Mouse (Mus musculus) right cerebral cortex, postnatal 36 days (tissue): ENCODE measurements around the gene H2afx.
"Not testable (repeated sequence)": the region's sequence is repeated elsewhere in the genome, so short reads cannot be mapped to it uniquely, and the experiment has no call there.

ENCODE experiments used
- DNase-seq, 2 experiments: peaks; one replicate each; pipeline ENCODE4 v3.0.0; 2022; ENCODE audit warnings: low spot score in 2 of 2, mixed read lengths in 1 of 2

H2afx gene

GRCm38 (mm10) chr9:44337436-44338169 is 3.1 kb downstream of the H2afx start:
- no peak for DNase-seq

DNA sequence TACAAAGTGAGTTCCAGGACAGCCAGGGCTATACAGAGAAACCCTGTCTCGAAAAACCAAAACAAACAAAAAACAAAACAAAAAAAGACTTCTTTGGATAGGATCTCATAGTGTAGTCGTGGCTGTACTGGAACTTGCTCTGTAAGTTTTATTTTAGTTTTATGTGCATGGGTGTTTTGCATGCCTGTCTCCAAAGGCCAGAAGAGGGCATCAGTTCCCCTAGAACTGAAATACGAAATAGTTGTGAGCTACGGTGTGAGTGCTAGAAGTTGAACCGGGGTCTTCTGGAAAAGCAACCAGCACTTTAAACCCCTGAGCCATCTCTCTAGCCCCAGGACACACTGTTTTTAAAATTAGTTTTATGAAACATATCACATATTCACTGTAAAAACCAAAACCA is 4.1 kb downstream of the H2afx start:
- DNase-seq = no peak

DNA sequence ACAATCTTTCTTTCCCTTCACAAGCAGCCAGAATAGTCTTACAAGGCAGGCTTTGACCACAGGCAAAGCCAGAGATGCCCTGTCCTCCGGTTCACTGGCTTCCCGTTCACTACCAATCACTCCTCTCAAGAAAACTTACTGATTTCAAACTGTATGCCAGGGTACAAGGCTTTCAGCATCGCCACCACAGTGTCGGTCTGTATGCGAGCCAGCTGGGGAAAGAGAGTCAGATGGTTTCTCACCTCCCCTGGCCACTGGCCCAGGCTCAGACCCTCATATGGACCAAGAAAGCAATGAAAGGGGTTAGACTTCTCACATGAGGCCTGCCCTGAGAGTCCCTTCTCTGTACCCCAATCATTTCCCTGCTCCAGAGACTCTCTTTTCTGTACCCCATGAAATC is 7.0 kb downstream of the H2afx start:
- DNase-seq = no peak

- no peak for DNase-seq
Observed at GRCm38 (mm10) chr9:44342173-44342572, 7.7 kb downstream of the H2afx start.

DNA sequence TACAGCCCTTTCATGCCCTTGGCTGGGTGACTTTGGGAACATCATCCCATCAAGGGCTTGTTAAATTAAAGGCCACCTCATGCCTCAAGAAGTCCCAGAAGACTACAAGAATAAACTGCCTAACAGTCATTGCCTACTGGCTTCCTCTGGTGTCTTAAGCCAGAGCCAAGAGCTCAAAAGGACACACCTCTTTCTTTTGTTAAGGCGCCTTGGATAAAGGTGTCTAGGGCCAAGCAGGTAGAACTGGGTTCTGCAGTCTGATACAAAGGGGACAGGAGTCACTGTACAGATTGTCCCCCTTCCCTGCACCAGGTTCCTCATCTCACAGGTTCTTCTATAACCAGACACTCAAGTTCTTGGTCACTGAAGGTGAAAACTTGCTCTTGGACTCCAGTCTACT is 8.1 kb downstream of the H2afx start:
- no peak for DNase-seq

DNA sequence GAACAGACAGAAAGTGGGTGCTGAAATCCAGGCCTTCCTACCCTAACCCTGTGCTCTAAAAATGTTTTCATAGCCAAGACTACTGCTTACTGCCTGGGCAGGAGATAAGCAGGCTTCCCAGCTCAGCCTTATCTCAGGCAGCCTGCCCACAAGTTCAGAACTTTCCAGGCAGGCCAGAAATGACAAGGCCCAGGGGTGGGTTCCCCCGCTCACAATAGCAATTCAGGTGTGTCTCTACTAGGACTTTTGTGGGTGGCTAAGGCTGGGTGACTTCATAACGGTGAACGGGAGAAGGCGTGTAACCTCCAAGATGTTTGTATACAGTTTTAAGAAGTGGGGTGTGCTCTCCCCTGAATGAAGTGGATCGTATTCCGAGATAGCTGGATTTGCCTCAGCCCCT is 8.8 kb downstream of the H2afx start:
- no peak for DNase-seq

GRCm38 (mm10) chr9:44343781-44344421 is 9.4 kb downstream of the H2afx start, which contains the start of gene Hmbs:
Gene Hmbs, minus strand, starts transcription at chr9:44344228.
- DNase-seq = peak; percentile 86 to 88

- DNase-seq = no peak
Observed at GRCm38 (mm10) chr9:44345570-44346433, 11.3 kb downstream of the H2afx start.

GRCm38 (mm10) chr9:44347166-44347565 is 12.7 kb downstream of the H2afx start:
- DNase-seq = no peak

- DNase-seq = no peak
Observed at GRCm38 (mm10) chr9:44347621-44348020, 13.1 kb downstream of the H2afx start.

- DNase-seq = no peak
Observed at GRCm38 (mm10) chr9:44348546-44348945, 14.1 kb downstream of the H2afx start.

DNA sequence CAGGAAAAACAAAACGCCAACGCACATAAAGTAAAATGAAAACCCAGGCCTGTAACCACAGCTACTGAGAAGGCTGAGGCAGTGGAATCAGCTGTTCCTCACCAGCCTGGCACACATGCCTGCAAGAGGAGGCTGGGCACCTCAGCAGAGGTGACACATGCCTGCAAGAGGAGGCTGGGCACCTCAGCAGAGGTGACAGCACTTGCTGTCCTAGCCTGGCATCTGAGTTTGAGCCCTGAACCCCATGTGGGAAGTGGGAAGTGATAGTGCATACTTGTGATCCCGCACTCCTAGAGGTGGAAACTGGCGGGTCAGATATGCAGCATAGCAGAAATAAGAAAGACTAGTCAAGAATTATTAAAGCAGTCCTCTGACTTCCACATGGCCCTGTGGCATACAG is 16.9 kb downstream of the H2afx start:
- DNase-seq = no peak

GRCm38 (mm10) chr9:44352337-44352736 is 17.8 kb downstream of the H2afx start:
- DNase-seq = no peak

DNA sequence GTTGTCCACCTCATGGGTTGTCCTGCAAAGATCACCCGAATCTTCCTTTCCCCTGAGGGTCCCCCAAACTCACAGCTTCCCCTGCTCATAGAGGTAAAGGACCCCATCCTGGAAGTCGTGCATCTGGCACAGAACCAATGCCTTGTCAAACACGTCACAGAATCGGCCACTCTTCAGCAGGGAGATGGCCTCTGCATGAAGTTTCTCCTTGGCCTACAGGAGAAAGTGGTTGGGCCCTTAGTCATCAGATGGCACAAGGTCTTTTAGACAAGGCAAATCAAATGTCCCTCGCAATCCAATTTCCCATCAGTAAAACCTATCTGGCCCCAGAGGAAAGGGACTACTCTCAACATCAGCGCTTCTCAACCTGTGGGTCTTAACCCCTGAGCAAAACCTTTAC is 18.6 kb downstream of the H2afx start:
- no peak for DNase-seq

DNA sequence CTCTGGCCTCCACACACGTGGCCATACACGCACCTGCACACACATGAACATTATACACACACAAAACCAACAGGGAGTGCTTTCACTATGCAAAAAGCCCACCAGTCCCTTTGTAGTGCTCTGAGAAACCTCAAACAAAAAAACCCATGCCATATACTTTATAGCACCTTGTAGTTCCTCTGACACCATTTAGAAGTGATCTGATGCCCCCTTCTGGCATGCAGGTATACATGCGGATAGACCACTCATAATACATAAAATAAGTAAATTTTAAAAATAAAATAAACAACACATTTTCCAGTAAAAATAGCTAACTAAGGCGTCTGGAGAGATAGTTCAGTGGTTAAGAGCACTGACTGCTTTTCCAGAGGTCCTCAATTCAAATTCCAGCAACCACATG is 22.7 kb downstream of the H2afx start:
- no peak for DNase-seq

DNA sequence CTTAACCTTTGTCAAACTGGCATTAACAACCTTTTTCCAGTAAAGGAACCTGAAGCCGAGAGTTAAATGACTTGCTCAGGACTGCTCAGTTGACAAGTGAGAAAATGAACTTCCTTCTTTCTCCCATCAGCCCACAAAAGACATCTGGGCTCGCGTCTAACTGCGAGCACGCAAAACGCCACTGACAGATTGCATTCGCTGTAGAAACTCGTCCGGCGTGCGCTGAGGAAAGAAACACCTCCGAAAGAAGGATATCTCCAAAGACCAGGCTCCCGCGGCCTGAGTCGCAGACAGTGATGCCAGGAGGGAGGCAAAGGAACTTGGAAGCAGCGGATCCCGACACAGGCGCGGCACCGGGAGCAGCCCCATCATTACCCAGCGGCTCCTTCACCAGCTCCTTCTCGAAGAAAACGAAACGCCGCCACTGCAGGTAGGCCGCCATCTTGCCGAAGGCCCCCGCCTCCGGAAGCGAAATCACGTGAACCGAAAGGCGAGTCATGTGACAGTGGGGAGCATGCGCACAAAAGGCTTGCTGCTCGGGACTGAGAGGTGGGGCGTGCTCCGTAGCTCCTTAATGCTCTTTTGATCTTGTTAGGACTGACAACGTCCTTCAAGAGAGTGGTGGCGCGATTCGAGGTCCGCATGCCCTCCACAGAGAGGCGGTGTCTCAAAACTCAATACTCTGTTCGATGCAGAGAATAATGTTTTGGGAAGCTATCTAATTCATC is 26.9 kb downstream of the H2afx start, which contains the start of gene Vps11:
Vps11 (minus strand) TSS at position 481 of the 728 bp plus-strand sequence.
- DNase-seq = peak; percentile 89 to 90

DNA sequence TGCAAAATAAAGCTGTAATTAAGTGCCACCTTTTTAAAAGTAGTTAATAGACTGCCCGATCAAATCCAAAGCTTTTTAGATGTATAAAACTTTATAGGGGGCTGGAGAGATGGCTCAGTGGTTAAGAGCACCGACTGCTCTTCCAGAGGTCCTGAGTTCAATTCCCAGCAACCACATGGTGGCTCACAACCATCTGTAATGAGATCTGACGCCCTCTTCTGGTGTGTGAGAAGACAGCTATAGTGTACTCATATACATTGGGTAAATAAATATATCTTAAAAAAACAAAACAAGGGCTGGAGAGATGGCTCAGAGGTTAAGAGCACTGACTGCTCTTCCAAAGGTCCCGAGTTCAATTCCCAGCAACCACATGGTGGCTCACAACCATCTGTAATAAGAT is 27.4 kb downstream of the H2afx start:
- not testable (repeated sequence) for DNase-seq

DNA sequence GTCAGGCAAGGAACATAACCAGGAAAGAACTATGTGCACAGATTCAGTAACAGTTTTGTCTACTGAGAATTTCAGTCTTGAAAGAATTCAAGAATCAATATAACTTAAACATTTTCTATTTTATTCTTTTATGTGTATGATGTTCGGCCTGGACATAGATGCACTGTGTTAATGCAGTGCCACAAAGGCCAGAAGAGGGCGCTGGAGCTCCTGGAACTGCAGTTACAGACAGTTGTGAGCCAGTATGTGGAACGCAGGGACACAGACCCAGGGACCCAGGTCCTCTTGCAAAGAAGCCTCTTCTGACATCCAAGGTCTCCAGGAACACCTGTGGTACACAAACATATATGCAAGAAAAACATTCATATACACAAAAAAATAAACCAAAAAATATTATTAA is 30.0 kb downstream of the H2afx start:
- no peak for DNase-seq

GRCm38 (mm10) chr9:44373386-44373785 is 38.9 kb downstream of the H2afx start:
- no peak for DNase-seq

DNA sequence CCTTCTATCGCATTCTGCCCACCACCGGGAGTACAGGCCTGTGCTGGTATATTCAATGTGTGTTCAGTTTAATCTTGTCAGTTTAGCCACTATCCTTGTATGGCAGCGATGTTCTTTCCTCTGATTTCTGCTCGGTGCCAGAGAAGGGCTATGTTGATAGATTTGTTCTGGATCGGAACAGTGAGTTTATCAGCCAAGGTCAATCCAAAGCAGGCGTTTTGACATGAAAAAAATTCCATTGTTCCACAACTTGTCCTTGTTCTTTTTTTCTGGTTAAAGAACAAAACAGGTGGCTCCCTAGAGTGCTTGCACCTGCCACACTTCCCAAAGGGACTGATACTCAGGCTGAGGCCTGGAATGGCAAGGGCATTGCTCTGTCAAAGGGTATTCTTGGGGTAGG is 41.6 kb downstream of the H2afx start:
- DNase-seq = no peak

- not testable (repeated sequence) for DNase-seq
Observed at GRCm38 (mm10) chr9:44377335-44377734, 42.8 kb downstream of the H2afx start.
